Mouse (Mus musculus) cerebellum, adult 2 months (tissue): ENCODE data around the gene Frmpd4.

Experiments
- CTCF ChIP-seq: fragments of 200-500 bp; IDR thresholded peaks from 2 replicates; pipeline ENCODE4 v1.5.1; 2011; ENCODE audit warnings: low read depth, mild to moderate bottlenecking, control low read depth, low read length, moderate library complexity, borderline replicate concordance; ENCODE audit not compliant: insufficient read depth
- POLR2A ChIP-seq: fragments of 200-500 bp; IDR thresholded peaks from 2 replicates; pipeline ENCODE4 v1.6.1; 2011; ENCODE audit warnings: low read length, control low read depth, borderline replicate concordance; ENCODE audit not compliant: insufficient read depth

DNA sequence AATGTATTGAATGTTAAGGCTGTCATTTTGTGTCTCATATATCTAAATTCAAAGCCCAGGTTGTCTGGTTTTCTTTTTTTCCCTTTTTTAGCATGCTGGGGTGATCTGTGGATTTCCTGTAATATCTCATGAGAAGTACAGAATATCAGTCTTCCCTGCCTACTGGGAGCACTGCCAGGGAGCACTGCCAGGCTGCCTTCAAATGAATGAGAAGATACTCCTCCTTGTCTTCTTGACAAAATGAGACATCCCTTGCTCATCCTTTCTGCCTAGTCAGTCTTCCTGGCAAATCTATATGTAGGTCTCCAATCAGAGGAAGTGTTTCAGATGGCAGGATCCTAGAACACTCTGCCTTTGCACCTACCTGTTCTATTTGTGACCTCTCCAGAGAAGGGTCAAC is 535.4 kb downstream of the Frmpd4 start:
- no peak for TF ChIP-seq CTCF
- TF ChIP-seq POLR2A: no peak
